Mouse (Mus musculus) forebrain, postnatal 0 days (tissue): Measurements from ENCODE around the gene Zbtb33. TPM values are rescaled to one million over a fixed set of nuclear protein-coding genes. Genes with fewer than 3 reads are reported as not detected.

Experiments
- ATAC-seq: fragments of 200-750 bp; cut with Nextera tagmentation; 2 replicates; pipeline ENCODE4 v1.8.0; 2017; ENCODE audit warnings: mild to moderate bottlenecking, moderate library complexity
- DNase-seq: peaks from one replicate; pipeline ENCODE4 v3.0.0-alpha.2; 2015
- H3K27ac ChIP-seq: fragments of 300-500 bp; sonication (generic); 2 replicates; pipeline ENCODE4 v1.5.1; 2014; ENCODE audit warnings: low read depth, mild to moderate bottlenecking, antibody characterized with exemption, low read length, moderate library complexity, mixed read lengths
- H3K27me3 ChIP-seq: fragments of 300-500 bp; sonication (generic); 2 replicates; pipeline ENCODE4 v1.6.1; 2014; ENCODE audit warnings: mild to moderate bottlenecking, low read length, mixed read lengths; ENCODE audit not compliant: insufficient read depth
- H3K36me3 ChIP-seq: fragments of 300-500 bp; sonication (generic); 2 replicates; pipeline ENCODE4 v1.6.1; 2014; ENCODE audit warnings: mild to moderate bottlenecking, moderate library complexity; ENCODE audit not compliant: insufficient read depth
- H3K4me1 ChIP-seq: fragments of 300-500 bp; sonication (generic); 2 replicates; pipeline ENCODE4 v1.6.1; 2014; ENCODE audit warnings: antibody characterized with exemption; ENCODE audit not compliant: insufficient read depth
- H3K4me2 ChIP-seq: fragments of 300-500 bp; sonication (generic); 2 replicates; pipeline ENCODE4 v1.6.1; 2014; ENCODE audit warnings: low read depth, mild to moderate bottlenecking, moderate library complexity
- H3K4me3 ChIP-seq: fragments of 300-500 bp; sonication (generic); 2 replicates; pipeline ENCODE4 v1.5.1; 2014; ENCODE audit warnings: low read depth, low read length, mixed read lengths
- H3K9ac ChIP-seq: fragments of 300-500 bp; sonication (generic); 2 replicates; pipeline ENCODE4 v1.6.1; 2014; ENCODE audit warnings: mild to moderate bottlenecking
- H3K9me3 ChIP-seq: fragments of 300-500 bp; sonication (generic); 2 replicates; pipeline ENCODE4 v1.6.1; 2016; ENCODE audit warnings: low read length
- CTCF ChIP-seq: sonication (generic); IDR thresholded peaks from 2 replicates; pipeline ENCODE4 v1.5.1; 2016; ENCODE audit warnings: antibody characterized with exemption, control low read depth, low read depth
- WGBS: fragments of 180-500 bp; shearing (Covaris S2); extraction: QIAGEN DNeasy Blood & Tissue Kit; methylation state at CpG from one replicate; pipeline ENCODE4 v1.1.7; 2014; 5-methylcytosine and 5-hydroxymethylcytosine counted together
- polyA plus RNA-seq: library from polyadenylated mRNA; unstranded; fragments of >200 nt; fragmentation: Nextera tagmentation; extraction: Ambion mirVana; gene quantifications from 2 replicates; pipeline ENCODE4 v1.2.1, GENCODE M21; 2015
- total RNA-seq: library from RNA; depleted of rRNA; stranded (reverse); fragments of >200 nt; gene quantifications from 2 replicates; pipeline ENCODE4 v1.2.3, GENCODE M21; 2014

Gene Zbtb33
- total and polyA plus RNA-seq, 2 experiments from 2014 or later, result 4.8 to 37.7 TPM

GRCm38 (mm10) chrX:38180656-38181607, 8.7 kb upstream of the Zbtb33 start:
- H3K36me3 ChIP-seq, result no peaks in the 10 kb centered on the region
- WGBS, result 38% methylated on average over 38 of the region's 38 CpGs
- DNase-seq (no peak), ATAC-seq (peak; percentile 45)
- no peaks in the 10 kb centered on the region for H3K27me3 ChIP-seq
- H3K4me3 ChIP-seq, result peak overlapping the region; percentile 35
- no peaks in the 10 kb centered on the region for H3K4me1 ChIP-seq
- peak overlapping the region; percentile 68 for H3K4me2 ChIP-seq
- no peak overlapping the region for H3K27ac ChIP-seq
- no peaks in the 10 kb centered on the region; the same call in 1 of the 2 replicates for H3K9me3 ChIP-seq
- peak overlapping the region; percentile 35; the same call in 1 of the 2 replicates for H3K9ac ChIP-seq
- TF ChIP-seq CTCF, result no peak

DNA sequence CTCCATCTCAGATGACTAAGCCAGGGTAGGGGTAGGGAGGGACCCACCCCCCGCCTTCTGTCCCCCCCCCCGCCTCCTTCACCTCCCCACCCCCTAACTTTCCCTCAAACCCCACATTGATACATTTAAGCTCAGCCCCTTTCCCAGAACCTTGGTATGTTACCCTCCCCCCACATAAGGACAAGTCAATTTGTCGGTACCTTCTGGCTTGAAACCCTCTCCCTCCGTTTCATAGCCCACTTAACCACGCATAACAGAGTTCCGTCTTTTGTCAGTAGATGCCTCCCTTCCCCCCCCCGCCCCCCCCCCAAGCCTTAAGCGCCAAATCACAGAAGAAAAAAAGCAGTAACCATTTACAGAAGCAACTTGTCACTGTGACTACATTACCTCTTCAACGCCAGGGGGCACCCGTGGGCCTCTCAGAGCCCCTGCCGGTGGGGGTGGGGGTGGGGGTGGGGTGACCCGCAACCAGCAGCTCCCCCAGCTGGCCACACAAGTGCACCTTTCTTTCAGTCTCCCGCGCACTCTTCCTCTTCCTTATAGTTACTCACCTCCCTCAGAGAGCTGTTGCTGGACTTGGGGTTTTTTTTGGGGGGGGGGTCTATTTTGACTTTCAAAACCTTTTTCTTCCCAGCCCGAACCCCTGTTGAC, 7.9 kb upstream of the Zbtb33 start:
- H3K4me1 ChIP-seq, result no peaks in the 10 kb centered on the region
- H3K9ac ChIP-seq, result no peak overlapping the region
- no peaks in the 10 kb centered on the region for H3K36me3 ChIP-seq
- ATAC-seq (peak; percentile 75), DNase-seq (peak; percentile 72)
- no peaks in the 10 kb centered on the region; the same call in 1 of the 2 replicates for H3K9me3 ChIP-seq
- TF ChIP-seq CTCF, result peak; percentile 51
- no peak overlapping the region for H3K27ac ChIP-seq
- peak overlapping the region; percentile 35; the same call in 1 of the 2 replicates for H3K4me3 ChIP-seq
- peak overlapping the region; percentile 68 for H3K4me2 ChIP-seq
- H3K27me3 ChIP-seq, result no peaks in the 10 kb centered on the region
- WGBS, result 20% methylated on average over 13 of the region's 15 CpGs

DNA sequence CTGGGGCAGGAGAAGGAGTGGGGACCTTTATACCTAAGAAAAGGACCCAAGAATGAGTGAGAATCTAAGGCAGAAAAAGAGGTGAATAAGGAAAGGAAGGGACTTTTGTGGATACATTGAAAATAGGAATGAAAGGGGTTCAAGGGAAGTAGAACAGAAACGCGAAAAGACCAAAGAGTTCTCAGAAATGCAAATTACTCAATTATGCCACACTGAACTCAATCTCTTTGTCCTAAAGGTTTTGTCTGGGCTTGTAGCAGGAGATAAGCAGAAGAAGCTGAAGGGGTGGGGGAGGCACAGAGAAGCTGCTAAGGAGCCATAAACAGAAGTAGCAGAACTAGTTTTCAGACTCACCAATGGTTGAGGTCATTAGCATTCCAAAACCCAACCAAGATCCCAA, 4.1 kb upstream of the Zbtb33 start:
- Histone ChIP-seq H3K27ac (no peak overlapping the region), H3K27me3 (no peaks in the 10 kb centered on the region), H3K9ac (no peak overlapping the region), H3K4me1 (no peaks in the 10 kb centered on the region), H3K36me3 (no peaks in the 10 kb centered on the region), H3K9me3 (no peaks in the 10 kb centered on the region), H3K4me3 (no peak overlapping the region), H3K4me2 (no peak overlapping the region)
- no peak for DNase-seq
- ATAC-seq, result no peak
- no peak for TF ChIP-seq CTCF
- WGBS, result 34% methylated on average over 2 of the region's 2 CpGs

- TF ChIP-seq CTCF, result no peak
- no peaks in the 10 kb centered on the region for H3K9me3 ChIP-seq
- no peak for DNase-seq
- ATAC-seq, result no peak
- H3K27me3 ChIP-seq, result no peaks in the 10 kb centered on the region
- 26% methylated on average over 3 of the region's 3 CpGs for WGBS
- peak overlapping the region; percentile 58 for H3K4me3 ChIP-seq
- H3K36me3 ChIP-seq, result no peaks in the 10 kb centered on the region
- peak overlapping the region; percentile 78 for H3K9ac ChIP-seq
- H3K4me1 ChIP-seq, result 0 out of 2 replicates have a peak, but pooled peaks cover 5% of the 10 kb centered on the region
- no peak overlapping the region; the same call in 1 of the 2 replicates for H3K27ac ChIP-seq
- H3K4me2 ChIP-seq, result peak overlapping the region; percentile 52
Observed at GRCm38 (mm10) chrX:38190458-38190764, 818 bp downstream of the Zbtb33 start.

- no peak overlapping the region for H3K9ac ChIP-seq
- H3K27me3 ChIP-seq, result no peaks in the 10 kb centered on the region
- 54% methylated on average over 2 of the region's 2 CpGs for WGBS
- no peaks in the 10 kb centered on the region for H3K9me3 ChIP-seq
- ATAC-seq (peak; percentile 66), DNase-seq (peak; percentile 8)
- H3K27ac ChIP-seq, result no peak overlapping the region
- TF ChIP-seq CTCF, result no peak
- H3K36me3 ChIP-seq, result no peaks in the 10 kb centered on the region
- H3K4me2 ChIP-seq, result no peak overlapping the region
- no peak overlapping the region for H3K4me3 ChIP-seq
- H3K4me1 ChIP-seq, result no peaks in the 10 kb centered on the region
Observed at GRCm38 (mm10) chrX:38201816-38202215, 12.2 kb downstream of the Zbtb33 start.

- Histone ChIP-seq H3K36me3 (no peaks in the 10 kb centered on the region), H3K9me3 (no peaks in the 10 kb centered on the region), H3K4me2 (no peak overlapping the region), H3K27ac (no peak overlapping the region), H3K27me3 (no peaks in the 10 kb centered on the region), H3K4me1 (no peaks in the 10 kb centered on the region), H3K9ac (no peak overlapping the region), H3K4me3 (no peak overlapping the region)
- DNase-seq (no peak), ATAC-seq (no peak)
- 69% methylated on average over 1 of the region's 1 CpGs for WGBS
- no peak for TF ChIP-seq CTCF
Observed at GRCm38 (mm10) chrX:38207392-38207791, 17.8 kb downstream of the Zbtb33 start.
